Mouse (Mus musculus): ENCODE results near the gene Dsp.

- TF ChIP-seq MYC (IDR thresholded peaks at IDR 0.05; ENCODE audit: low read depth, low read length) (no peak), EP300 (IDR thresholded peaks at IDR 0.05; ENCODE audit: low read length) (no peak), USF1 (IDR thresholded peaks at IDR 0.05; ENCODE audit: low read depth, low read length) (no peak), POLR2A (IDR thresholded peaks at IDR 0.05; ENCODE audit: low read depth, low read length) (no peak)
These were observed 10.9 kb downstream of the Dsp start for GRCm38 (mm10) chr13:38162002-38162401.

All from CH12.LX (cell line).